Mouse (Mus musculus) MEL (cell line): ENCODE measurements around the gene Pcbp3. TPM values are rescaled to one million over a fixed set of nuclear protein-coding genes. Genes with fewer than 3 reads are reported as not detected.

ENCODE experiments used
- DNase-seq: peaks from one replicate; pipeline ENCODE4 v3.0.0; 2011; ENCODE audit warnings: low read depth, low spot score
- H3K27ac ChIP-seq: 2 replicates; pipeline ENCODE4 v1.5.1; 2012; ENCODE audit warnings: low read depth, mild to moderate bottlenecking, control low read depth, low read length, moderate library complexity; ENCODE audit not compliant: control insufficient read depth
- H3K27me3 ChIP-seq, 2 experiments: fragments of 150-350 bp in 1 of 2; sonication (generic) in 1 of 2; 2 replicates each; pipeline ENCODE4 v1.6.1; 2012; ENCODE audit warnings: low read length in 2 of 2, mild to moderate bottlenecking in 2 of 2, improper control_type of control experiment in 1 of 2, moderate library complexity in 1 of 2; ENCODE audit not compliant: insufficient read depth in 2 of 2, control insufficient read depth in 1 of 2
- H3K36me3 ChIP-seq, 2 experiments: 2 replicates each; pipeline ENCODE4 v1.6.1; 2012 to 2014; ENCODE audit warnings: low read length in 2 of 2, improper control_type of control experiment in 1 of 2, inconsistent platforms in 1 of 2, mild to moderate bottlenecking in 1 of 2; ENCODE audit not compliant: insufficient read depth in 2 of 2, control insufficient read depth in 1 of 2
- H3K4me1 ChIP-seq, 2 experiments: fragments of 150-350 bp in 1 of 2; sonication (generic) in 1 of 2; 2 replicates each; pipeline ENCODE4 v1.6.1; 2012; ENCODE audit warnings: low read length in 2 of 2, improper control_type of control experiment in 1 of 2, mild to moderate bottlenecking in 1 of 2; ENCODE audit not compliant: insufficient read depth in 2 of 2, control insufficient read depth in 1 of 2
- H3K4me3 ChIP-seq, 2 experiments: fragments of 150-350 bp in 1 of 2; sonication (generic) in 1 of 2; 2 replicates each; pipeline ENCODE4 v1.5.1; 2012; ENCODE audit warnings: low read depth in 2 of 2, low read length in 2 of 2, mild to moderate bottlenecking in 2 of 2, moderate library complexity in 2 of 2, control low read depth in 1 of 2, improper control_type of control experiment in 1 of 2; ENCODE audit not compliant: control insufficient read depth in 1 of 2, insufficient read depth in 1 of 2
- H3K79me2 ChIP-seq: 2 replicates; pipeline ENCODE4 v1.6.1; 2012; ENCODE audit warnings: mild to moderate bottlenecking, low read length, moderate library complexity; ENCODE audit not compliant: control insufficient read depth, poor library complexity, insufficient read depth
- H3K9ac ChIP-seq: 2 replicates; pipeline ENCODE4 v1.6.1; 2012; ENCODE audit warnings: low read depth, mild to moderate bottlenecking, control low read depth, low read length, moderate library complexity; ENCODE audit not compliant: control insufficient read depth, poor library complexity, severe bottlenecking
- H3K9me3 ChIP-seq: fragments of 150-350 bp; sonication (generic); replicated peaks from 2 replicates; pipeline ENCODE4 v1.6.1; 2012; ENCODE audit warnings: mild to moderate bottlenecking, low read length, improper control_type of control experiment, moderate library complexity; ENCODE audit not compliant: insufficient read depth
- CHD1 ChIP-seq: IDR thresholded peaks from 2 replicates; pipeline ENCODE4 v1.6.1; 2012; ENCODE audit warnings: low read depth, mild to moderate bottlenecking, inconsistent platforms, low read length, improper control_type of control experiment
- CHD2 ChIP-seq: IDR thresholded peaks from 2 replicates; pipeline ENCODE4 v1.6.1; 2011; ENCODE audit warnings: low read length, improper control_type of control experiment
- CTCF ChIP-seq, 3 experiments: IDR thresholded peaks in 2 of 3; conservative IDR thresholded peaks in 1 of 3; 2 replicates each; pipeline ENCODE4 v1.5.1; 2011 to 2012; ENCODE audit warnings: low read length in 3 of 3, low read depth in 2 of 3, mild to moderate bottlenecking in 2 of 3, improper control_type of control experiment in 1 of 3, inconsistent platforms in 1 of 3, mixed read lengths in 1 of 3, moderate library complexity in 1 of 3; ENCODE audit not compliant: control insufficient read depth in 1 of 3, insufficient read depth in 1 of 3, poor library complexity in 1 of 3, severe bottlenecking in 1 of 3
- ELF1 ChIP-seq: IDR thresholded peaks from 2 replicates; pipeline ENCODE4 v1.6.1; 2014; ENCODE audit warnings: low read depth, mild to moderate bottlenecking, inconsistent platforms, low read length, improper control_type of control experiment, moderate library complexity
- EP300 ChIP-seq, 2 experiments: IDR thresholded peaks; 2 replicates each; pipeline ENCODE4 v1.6.1; 2011; ENCODE audit warnings: improper control_type of control experiment in 2 of 2, low read length in 2 of 2, low read depth in 1 of 2, mild to moderate bottlenecking in 1 of 2
- GATA1 ChIP-seq: IDR thresholded peaks from 2 replicates; pipeline ENCODE4 v1.6.1; 2011; ENCODE audit warnings: low read depth, low read length, improper control_type of control experiment
- JUND ChIP-seq: IDR thresholded peaks from 2 replicates; pipeline ENCODE4 v1.6.1; 2011; ENCODE audit warnings: low read depth, mild to moderate bottlenecking, improper control_type of control experiment, low read length
- KAT2A ChIP-seq: conservative IDR thresholded peaks from 2 replicates; pipeline ENCODE4 v1.6.1; 2012; ENCODE audit warnings: low read depth, low read length, improper control_type of control experiment, inconsistent platforms
- MAZ ChIP-seq: IDR thresholded peaks from 2 replicates; pipeline ENCODE4 v1.6.1; 2012; ENCODE audit warnings: low read depth, mild to moderate bottlenecking, inconsistent platforms, low read length, improper control_type of control experiment
- MYB ChIP-seq: IDR thresholded peaks from 2 replicates; pipeline ENCODE4 v1.6.1; 2011; ENCODE audit warnings: mild to moderate bottlenecking, low read depth, low read length, improper control_type of control experiment
- MYC ChIP-seq: IDR thresholded peaks from 2 replicates; pipeline ENCODE4 v1.6.1; 2011; ENCODE audit warnings: low read depth, mild to moderate bottlenecking, low read length, improper control_type of control experiment, moderate library complexity
- POLR2A ChIP-seq, 2 experiments: IDR thresholded peaks; 2 replicates each; pipeline ENCODE4 v1.6.1; 2011 to 2012; ENCODE audit warnings: low read length in 2 of 2, mild to moderate bottlenecking in 2 of 2, control low read depth in 1 of 2, improper control_type of control experiment in 1 of 2, low read depth in 1 of 2, moderate library complexity in 1 of 2; ENCODE audit not compliant: control insufficient read depth in 1 of 2, insufficient read depth in 1 of 2, poor library complexity in 1 of 2
- POLR2AphosphoS5 ChIP-seq: IDR thresholded peaks from 2 replicates; pipeline ENCODE4 v1.6.1; 2012; ENCODE audit warnings: low read depth, borderline replicate concordance, mild to moderate bottlenecking, inconsistent platforms, low read length, moderate library complexity, mixed read lengths
- SMC3 ChIP-seq: IDR thresholded peaks from 2 replicates; pipeline ENCODE4 v1.6.1; 2011; ENCODE audit warnings: low read depth, low read length, improper control_type of control experiment
- TBP ChIP-seq: IDR thresholded peaks from 2 replicates; pipeline ENCODE4 v1.8.0; 2011; ENCODE audit warnings: low read depth, low read length, improper control_type of control experiment
- TCF12 ChIP-seq: IDR thresholded peaks from 2 replicates; pipeline ENCODE4 v1.6.1; 2014; ENCODE audit warnings: low read depth, mild to moderate bottlenecking, inconsistent platforms, low read length, improper control_type of control experiment, moderate library complexity
- USF1 ChIP-seq: IDR thresholded peaks from 2 replicates; pipeline ENCODE4 v1.6.1; 2014; ENCODE audit warnings: low read depth, mild to moderate bottlenecking, inconsistent platforms, low read length, improper control_type of control experiment, moderate library complexity
- USF2 ChIP-seq, 2 experiments: IDR thresholded peaks; 2 replicates each; pipeline ENCODE4 v1.6.1; 2011 to 2012; ENCODE audit warnings: improper control_type of control experiment in 2 of 2, low read length in 2 of 2, borderline replicate concordance in 1 of 2, inconsistent platforms in 1 of 2, low read depth in 1 of 2, mild to moderate bottlenecking in 1 of 2; ENCODE audit not compliant: insufficient read depth in 1 of 2
- polyA plus RNA-seq, 2 experiments: library from polyadenylated mRNA; stranded (reverse) in 1 of 2; unstranded in 1 of 2; fragments of >175 nt in 1 of 2; fragments of >200 nt in 1 of 2; gene quantifications; 2 replicates each; pipeline versions ENCODE4 v1.2.1 to v1.2.4; 2012; ENCODE audit warnings: low replicate concordance in 2 of 2, low read depth in 1 of 2; ENCODE audit not compliant: insufficient read length in 2 of 2, insufficient read depth in 1 of 2, missing spikeins in 1 of 2
- total RNA-seq: library from RNA; depleted of rRNA; stranded (reverse); fragments of 300-350 nt; gene quantifications from 2 replicates; pipeline ENCODE4 v1.2.3, GENCODE M21; 2012

The Pcbp3 gene
- total and polyA plus RNA-seq, 3 experiments, result 1.1 to 3.3 TPM; not detected in 1

DNA sequence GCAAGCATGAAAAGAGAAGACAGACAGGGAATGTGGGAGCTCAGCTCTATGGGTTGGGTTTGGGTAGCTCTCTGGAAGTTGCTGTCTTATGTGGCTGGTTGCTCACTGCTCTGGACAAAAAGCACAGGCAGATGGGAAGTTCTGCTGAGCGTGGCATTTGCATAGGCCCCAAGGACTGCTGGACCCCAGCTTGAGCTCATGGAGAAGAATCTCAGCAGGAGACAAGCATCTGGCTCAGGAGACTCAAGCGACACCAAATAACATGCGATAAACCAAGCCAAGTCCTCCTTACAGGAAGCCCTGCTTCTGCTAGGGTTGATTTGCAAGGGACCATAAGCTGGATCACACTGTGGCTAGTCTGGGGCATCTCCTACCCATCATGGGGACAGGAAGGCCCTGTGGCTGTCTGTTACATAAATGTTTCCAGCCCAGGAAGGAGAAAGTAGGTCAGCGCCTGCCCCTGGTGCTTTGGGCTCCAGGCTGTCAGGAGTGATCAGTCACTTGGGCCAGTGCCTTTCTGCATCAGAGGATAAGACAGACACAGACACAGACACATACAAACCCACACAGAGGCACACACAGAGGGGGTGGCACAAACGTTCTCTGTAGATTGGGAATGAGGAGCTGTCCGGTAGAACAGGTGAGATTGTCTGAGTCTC, 159.7 kb downstream of the Pcbp3 start:
- H3K4me3 ChIP-seq, result no peak overlapping the region

DNA sequence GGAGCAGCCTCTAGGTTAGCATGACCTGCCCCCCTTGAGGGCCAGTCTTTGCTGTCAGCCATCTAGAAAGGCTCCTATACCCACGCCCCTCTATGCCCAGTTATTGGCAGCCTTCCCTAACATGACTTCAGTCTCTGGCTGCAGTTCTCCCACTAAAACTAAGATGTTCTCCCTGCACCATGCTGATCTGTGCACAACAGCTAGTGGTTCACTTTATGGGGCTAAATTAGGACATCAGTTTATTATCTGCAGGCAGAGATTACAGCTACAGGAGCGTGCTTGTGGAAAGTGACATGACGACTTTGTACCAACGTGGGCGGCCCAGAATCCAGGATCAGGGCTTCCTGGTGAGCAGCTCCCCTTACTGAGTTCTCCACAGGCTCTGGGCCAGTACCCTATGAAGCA, 160.4 kb downstream of the Pcbp3 start:
- Histone ChIP-seq H3K9me3 (no peaks in the 10 kb centered on the region), H3K9ac (no peak overlapping the region), H3K4me3 (no peak overlapping the region), H3K36me3 (peaks cover 0 to 4% of the 10 kb centered on the region in 2 experiments; a peak in 2 of 4 replicates), H3K79me2 (no peaks in the 10 kb centered on the region), H3K27ac (no peak overlapping the region), H3K4me1 (peaks cover 0 to 4% of the 10 kb centered on the region in 2 experiments; a peak in 1 of 4 replicates), H3K27me3 (no peaks in the 10 kb centered on the region)
- no peak for TF ChIP-seq CTCF (IDR thresholded peaks at IDR 0.05 in 2 of 3, conservative IDR thresholded peaks at IDR 0.05 in 1 of 3; ENCODE audit: control insufficient read depth in 1 of 3, insufficient read depth in 1 of 3, low read depth in 2 of 3, low read length in 3 of 3, poor library complexity in 1 of 3, severe bottlenecking in 1 of 3)
- no peak for TF ChIP-seq TCF12
- no peak for TF ChIP-seq USF2 (IDR thresholded peaks at IDR 0.05; ENCODE audit: borderline replicate concordance in 1 of 2, insufficient read depth in 1 of 2, low read depth in 1 of 2, low read length in 2 of 2)
- no peak for TF ChIP-seq SMC3
- TF ChIP-seq POLR2A (IDR thresholded peaks at IDR 0.05; ENCODE audit: control insufficient read depth in 1 of 2, insufficient read depth in 1 of 2, low read depth in 1 of 2, low read length in 2 of 2, poor library complexity in 1 of 2), result no peak
- TF ChIP-seq CHD2, result no peak
- TF ChIP-seq ELF1, result no peak
- TF ChIP-seq GATA1, result no peak
- TF ChIP-seq MYC, result no peak
- no peak for TF ChIP-seq USF1
- no peak for TF ChIP-seq POLR2AphosphoS5
- TF ChIP-seq MYB, result no peak
- TF ChIP-seq TBP, result no peak
- no peak for DNase-seq

More for the DNA sequence above, 159.7 kb downstream of the Pcbp3 start:
- DNase-seq, result no peak
- TF ChIP-seq SMC3 (no peak), MAZ (no peak), KAT2A (no peak), JUND (no peak), EP300 (IDR thresholded peaks at IDR 0.05; ENCODE audit: low read depth in 1 of 2, low read length in 2 of 2) (no peak), CHD1 (no peak)
- H3K4me1 ChIP-seq, result peaks cover 0 to 4% of the 10 kb centered on the region in 2 experiments; a peak in 1 of 4 replicates
- no peak overlapping the region for H3K27ac ChIP-seq
- H3K9ac ChIP-seq, result no peak overlapping the region
- H3K9me3 ChIP-seq, result no peaks in the 10 kb centered on the region
- H3K79me2 ChIP-seq, result no peaks in the 10 kb centered on the region
- H3K36me3 ChIP-seq, result peaks cover 0 to 4% of the 10 kb centered on the region in 2 experiments; a peak in 2 of 4 replicates
- no peaks in the 10 kb centered on the region for H3K27me3 ChIP-seq
